Mouse (Mus musculus): ENCODE data around the gene Arid5a.

GRCm38 (mm10) chr1:36368969-36369645 is 61.6 kb downstream of the Arid5a start, which contains the start of gene Kansl3:
- TF ChIP-seq CTCF (IDR thresholded peaks at IDR 0.05; ENCODE audit: extremely low read depth, insufficient read depth, low read length) (no peak), POLR2A (IDR thresholded peaks at IDR 0.05; ENCODE audit: extremely low read depth, insufficient read depth, low read length) (peak; percentile 77; the same call in 1 of the 2 replicates)

Measured in cortical plate, adult 2 months (tissue).